Mouse (Mus musculus): ENCODE measurements at regions not wholly inside any gene's neighbourhood (a gene's known extent, or its start where the extent isn't known, plus 50 kb on each side); places are given as distances from the start of the nearest gene placed in this dataset.
"Not testable (repeated sequence)": the region's sequence is repeated elsewhere in the genome, so short reads cannot be mapped to it uniquely, and the experiment has no call there.

DNA sequence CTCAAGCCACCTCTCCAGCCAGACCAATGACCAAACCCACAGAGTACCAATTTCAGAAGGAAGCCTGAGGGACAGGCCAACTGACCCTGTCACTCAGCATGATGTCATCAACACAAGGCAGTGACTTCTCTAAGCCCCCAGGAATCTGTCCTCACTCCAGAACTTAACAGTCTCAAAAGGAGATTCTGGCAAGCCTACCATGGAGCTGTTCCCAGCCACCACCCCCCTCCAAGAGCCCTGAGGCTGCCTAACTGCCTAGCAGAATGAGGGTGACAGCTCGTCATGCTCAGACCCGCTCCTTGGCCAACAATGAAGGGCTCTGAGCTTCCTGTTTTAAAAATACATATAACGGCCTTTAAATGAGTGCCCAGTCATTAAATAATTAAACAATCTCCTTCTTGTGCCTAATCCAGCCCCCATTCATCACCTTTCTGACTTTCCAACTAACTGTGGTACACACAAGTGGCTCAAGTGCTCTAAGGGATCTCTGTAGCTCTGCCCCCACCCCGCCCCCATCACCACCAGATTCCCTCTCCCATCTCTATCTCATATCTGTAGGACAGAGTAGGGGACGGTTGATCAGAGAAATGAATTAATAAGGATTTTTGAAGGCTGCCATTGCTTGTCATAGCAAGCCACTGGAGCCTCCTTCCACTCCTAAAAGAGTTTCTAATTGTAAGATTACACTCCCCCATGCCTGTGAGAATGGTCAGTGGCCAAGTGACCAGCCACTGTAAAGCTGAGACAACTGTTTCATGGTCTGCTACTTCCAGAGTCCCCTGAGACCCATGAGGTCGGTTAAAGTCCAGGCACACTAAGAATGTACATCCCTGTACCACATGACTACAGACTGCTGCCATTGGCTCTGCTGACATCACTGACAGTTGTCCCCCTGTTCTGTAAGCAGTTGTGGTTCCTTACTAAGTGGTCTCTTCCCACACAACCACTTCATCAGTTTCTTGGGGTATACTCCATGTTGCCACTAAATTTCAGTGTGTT, 188.1 kb upstream of the Irx4 start:
- TF ChIP-seq CTCF (conservative IDR thresholded peaks at IDR 0.05; ENCODE audit: insufficient read depth, insufficient read length, low read depth, low read length) (no peak), POLR2A (IDR thresholded peaks at IDR 0.05; ENCODE audit: low read depth, low read length) (no peak)
- WGBS = 34% methylated on average over 6 of the region's 6 CpGs
- H3K4me3 ChIP-seq (ENCODE audit: insufficient read depth, low read depth, low read length) = no peak overlapping the region
- H3K4me1 ChIP-seq (ENCODE audit: control insufficient read depth, insufficient read depth, low read length) = no peaks in the 10 kb centered on the region; the same call in 1 of the 2 replicates
- no peak overlapping the region for H3K27ac ChIP-seq (ENCODE audit: insufficient read depth, low read depth, low read length)
- H3K36me3 ChIP-seq (ENCODE audit: control insufficient read depth, insufficient read depth, low read length) = no peaks in the 10 kb centered on the region
- no peaks in the 10 kb centered on the region for H3K27me3 ChIP-seq (replicated peaks; ENCODE audit: control insufficient read depth, insufficient read depth, low read length)
- peak; percentile 26 for DNase-seq

DNA sequence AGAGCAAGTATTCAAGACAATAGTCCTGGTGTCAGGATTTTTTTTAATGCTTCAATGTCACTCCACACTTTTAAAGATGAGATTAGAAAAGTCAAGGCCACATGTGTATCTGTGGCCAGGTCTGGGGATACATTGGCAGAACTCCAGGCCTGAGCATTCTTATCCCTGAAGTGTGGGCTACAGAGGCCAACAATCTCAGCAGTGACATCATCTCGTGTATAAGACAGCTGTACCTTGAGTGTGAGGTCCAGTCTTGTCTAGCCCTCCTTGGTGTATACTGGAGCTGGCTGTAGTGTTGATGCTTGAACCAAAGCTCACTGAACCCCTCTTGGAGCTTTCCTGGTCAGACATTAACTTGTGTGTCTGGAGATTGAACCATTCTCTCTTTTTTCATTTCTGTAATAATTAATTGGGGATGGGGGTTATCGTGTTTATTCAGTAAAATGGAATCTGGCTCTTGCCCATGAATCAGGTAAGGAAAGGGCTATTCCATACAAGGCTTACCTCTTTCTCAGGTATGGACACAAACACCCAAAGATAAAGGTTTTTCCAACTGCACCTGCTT, 182.3 kb upstream of the Irx4 start:
- H3K36me3 ChIP-seq (ENCODE audit: control insufficient read depth, insufficient read depth, low read length) = no peaks in the 10 kb centered on the region
- H3K27me3 ChIP-seq (replicated peaks; ENCODE audit: control insufficient read depth, insufficient read depth, low read length) = no peaks in the 10 kb centered on the region
- no peak overlapping the region for H3K4me3 ChIP-seq (ENCODE audit: insufficient read depth, low read depth, low read length)
- H3K4me1 ChIP-seq (ENCODE audit: control insufficient read depth, insufficient read depth, low read length) = peaks cover 5% of the 10 kb centered on the region
- no peak overlapping the region for H3K27ac ChIP-seq (ENCODE audit: insufficient read depth, low read depth, low read length)
- WGBS = 26% methylated on average over 2 of the region's 2 CpGs
- TF ChIP-seq CTCF (conservative IDR thresholded peaks at IDR 0.05; ENCODE audit: insufficient read depth, insufficient read length, low read depth, low read length) (no peak), POLR2A (IDR thresholded peaks at IDR 0.05; ENCODE audit: low read depth, low read length) (no peak)
- peak; percentile 63 for DNase-seq

DNA sequence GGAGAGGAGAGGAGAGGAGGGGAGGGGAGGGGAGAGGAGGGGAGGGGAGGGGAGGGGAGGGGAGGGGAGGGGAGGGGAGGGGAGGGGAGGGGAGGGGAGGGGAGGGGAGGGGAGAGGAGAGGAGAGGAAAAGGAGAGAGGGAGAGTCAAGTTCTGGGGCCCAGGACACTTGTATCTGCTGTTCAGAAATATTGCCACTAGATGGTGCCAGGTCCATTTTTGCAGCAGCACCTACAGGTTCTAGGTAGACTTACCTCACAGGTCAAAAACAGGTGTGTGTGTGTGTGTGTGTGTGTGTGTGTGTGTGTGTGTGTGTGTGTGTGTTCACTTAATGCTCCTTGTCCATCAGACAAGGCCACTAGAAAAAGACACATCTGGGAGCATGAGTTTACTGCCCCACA, 172.5 kb upstream of the Irx4 start:
- peak; percentile 20 for DNase-seq
- not testable (repeated sequence) for H3K4me3 ChIP-seq (ENCODE audit: insufficient read depth, low read depth, low read length); H3K27ac ChIP-seq (ENCODE audit: insufficient read depth, low read depth, low read length); H3K27me3 ChIP-seq (replicated peaks; ENCODE audit: control insufficient read depth, insufficient read depth, low read length); H3K36me3 ChIP-seq (ENCODE audit: control insufficient read depth, insufficient read depth, low read length); H3K4me1 ChIP-seq (ENCODE audit: control insufficient read depth, insufficient read depth, low read length)
- TF ChIP-seq CTCF (conservative IDR thresholded peaks at IDR 0.05; ENCODE audit: insufficient read depth, insufficient read length, low read depth, low read length) = peak; percentile 39; the same call in 1 of the 2 replicates

DNA sequence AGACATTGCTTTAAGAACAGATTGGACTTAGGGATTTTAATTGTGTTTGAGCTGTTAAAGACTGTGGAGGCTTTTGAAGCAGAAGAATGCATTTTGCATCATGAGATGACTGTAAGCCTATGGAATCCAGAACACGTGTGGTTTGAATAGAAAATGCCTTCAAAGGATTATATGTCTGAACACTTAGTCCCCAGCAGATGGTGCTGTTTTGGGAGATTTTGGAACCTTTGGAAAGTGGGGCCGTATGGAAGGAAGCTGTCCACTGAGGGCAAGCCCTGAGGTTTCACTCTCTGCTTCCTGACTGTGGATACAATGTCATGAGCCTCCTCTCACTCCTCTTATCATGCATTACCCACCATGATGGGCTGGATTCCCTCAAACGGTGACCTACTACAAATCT, 168.4 kb upstream of the Irx4 start:
- no peaks in the 10 kb centered on the region for H3K36me3 ChIP-seq (ENCODE audit: control insufficient read depth, insufficient read depth, low read length)
- no peak overlapping the region for H3K27ac ChIP-seq (ENCODE audit: insufficient read depth, low read depth, low read length)
- H3K4me1 ChIP-seq (ENCODE audit: control insufficient read depth, insufficient read depth, low read length) = no peaks in the 10 kb centered on the region
- H3K27me3 ChIP-seq (replicated peaks; ENCODE audit: control insufficient read depth, insufficient read depth, low read length) = no peaks in the 10 kb centered on the region
- no peak overlapping the region for H3K4me3 ChIP-seq (ENCODE audit: insufficient read depth, low read depth, low read length)
- 46% methylated on average over 3 of the region's 3 CpGs for WGBS
- no peak for DNase-seq
- no peak for TF ChIP-seq CTCF (conservative IDR thresholded peaks at IDR 0.05; ENCODE audit: insufficient read depth, insufficient read length, low read depth, low read length)
- no peak for TF ChIP-seq POLR2A (IDR thresholded peaks at IDR 0.05; ENCODE audit: low read depth, low read length)

DNA sequence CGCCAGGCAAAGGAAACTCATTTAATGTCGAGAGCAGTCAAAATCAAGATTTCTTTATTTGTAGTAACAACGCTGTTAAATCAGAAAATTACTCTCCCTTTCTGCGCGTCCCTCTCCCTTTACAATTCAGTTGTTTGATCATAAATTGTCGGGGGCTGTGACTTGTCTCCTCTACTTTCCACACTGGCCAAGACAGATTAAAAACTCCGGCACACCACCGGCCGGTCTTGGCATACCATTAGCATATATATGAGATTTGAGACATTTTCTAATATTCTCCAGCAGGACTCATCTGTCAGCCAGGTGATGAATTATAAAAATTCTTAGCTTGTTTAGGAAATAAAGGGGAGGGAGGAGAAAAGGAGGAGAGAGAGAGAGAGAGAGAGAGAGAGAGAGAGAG, 162.8 kb upstream of the Irx4 start:
- Histone ChIP-seq H3K4me1 (ENCODE audit: control insufficient read depth, insufficient read depth, low read length) (no peaks in the 10 kb centered on the region), H3K4me3 (ENCODE audit: insufficient read depth, low read depth, low read length) (no peak overlapping the region), H3K36me3 (ENCODE audit: control insufficient read depth, insufficient read depth, low read length) (no peaks in the 10 kb centered on the region), H3K27me3 (replicated peaks; ENCODE audit: control insufficient read depth, insufficient read depth, low read length) (no peaks in the 10 kb centered on the region), H3K27ac (ENCODE audit: insufficient read depth, low read depth, low read length) (no peak overlapping the region)
- TF ChIP-seq POLR2A (IDR thresholded peaks at IDR 0.05; ENCODE audit: low read depth, low read length) = no peak
- no peak for TF ChIP-seq CTCF (conservative IDR thresholded peaks at IDR 0.05; ENCODE audit: insufficient read depth, insufficient read length, low read depth, low read length)
- WGBS = 72% methylated on average over 9 of the region's 9 CpGs
- DNase-seq = no peak

DNA sequence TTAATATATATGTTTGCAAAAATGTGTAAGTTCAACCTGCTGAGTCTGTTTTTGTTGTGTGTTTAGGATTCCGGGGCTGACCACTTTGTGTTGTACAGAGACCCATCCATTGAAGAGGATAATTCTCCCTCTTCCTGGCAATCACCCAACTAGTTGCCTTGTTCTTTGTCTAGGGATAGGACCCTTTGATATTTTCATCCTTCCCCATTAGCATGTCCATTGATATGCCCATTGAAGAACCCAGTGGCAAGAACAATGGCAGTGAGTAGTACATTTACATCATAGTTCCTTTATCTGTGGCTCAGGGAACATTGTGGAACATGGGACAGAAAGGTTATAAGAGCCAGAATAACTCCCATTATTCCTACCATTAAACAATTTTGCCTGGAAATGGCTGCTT, 160.9 kb upstream of the Irx4 start:
- H3K27ac ChIP-seq (ENCODE audit: insufficient read depth, low read depth, low read length) = no peak overlapping the region
- TF ChIP-seq CTCF (conservative IDR thresholded peaks at IDR 0.05; ENCODE audit: insufficient read depth, insufficient read length, low read depth, low read length) (no peak), POLR2A (IDR thresholded peaks at IDR 0.05; ENCODE audit: low read depth, low read length) (no peak)
- WGBS = 95% methylated on average over 1 of the region's 1 CpGs
- no peak overlapping the region for H3K4me3 ChIP-seq (ENCODE audit: insufficient read depth, low read depth, low read length)
- DNase-seq = no peak
- H3K4me1 ChIP-seq (ENCODE audit: control insufficient read depth, insufficient read depth, low read length) = no peaks in the 10 kb centered on the region
- no peaks in the 10 kb centered on the region for H3K36me3 ChIP-seq (ENCODE audit: control insufficient read depth, insufficient read depth, low read length)
- H3K27me3 ChIP-seq (replicated peaks; ENCODE audit: control insufficient read depth, insufficient read depth, low read length) = no peaks in the 10 kb centered on the region

DNA sequence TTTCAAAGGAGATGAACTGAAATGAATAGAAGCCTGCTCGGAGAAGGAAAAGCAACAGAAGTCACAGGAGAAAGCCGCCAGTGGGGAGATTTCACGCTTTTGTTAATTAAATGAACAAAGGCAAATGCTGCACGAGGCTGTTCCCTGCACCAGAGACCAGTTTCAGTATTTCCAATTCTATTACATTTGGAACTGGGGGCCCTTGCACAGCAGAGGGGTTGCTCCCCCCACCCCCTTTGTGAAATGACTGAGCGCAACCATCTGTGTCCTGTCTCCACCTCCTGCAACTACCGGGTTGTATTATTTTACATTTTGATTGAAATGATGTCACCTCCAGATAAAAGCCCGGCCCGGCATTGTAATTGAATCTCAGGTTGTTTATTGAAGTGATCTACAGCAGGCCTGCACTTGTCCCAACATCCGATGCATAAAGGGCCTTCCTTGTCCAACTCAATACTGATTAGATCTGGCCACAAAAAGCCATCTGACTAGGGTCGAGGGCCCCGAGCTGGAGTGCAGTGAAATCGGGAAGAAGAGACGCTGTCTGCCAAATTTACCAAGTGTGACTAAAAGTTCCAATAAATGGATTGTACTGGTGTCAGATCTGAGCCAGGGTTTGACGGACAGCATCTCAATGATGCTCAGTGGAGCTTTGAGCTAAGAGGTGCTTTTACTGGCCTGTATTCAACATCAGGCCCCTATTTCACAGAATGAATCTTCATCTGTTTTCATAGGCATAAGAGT, 152.9 kb upstream of the Irx4 start:
- WGBS = 44% methylated on average over 14 of the region's 14 CpGs
- TF ChIP-seq POLR2A (IDR thresholded peaks at IDR 0.05; ENCODE audit: low read depth, low read length) = no peak
- TF ChIP-seq CTCF (conservative IDR thresholded peaks at IDR 0.05; ENCODE audit: insufficient read depth, insufficient read length, low read depth, low read length) = no peak
- Histone ChIP-seq H3K27ac (ENCODE audit: insufficient read depth, low read depth, low read length) (no peak overlapping the region), H3K36me3 (ENCODE audit: control insufficient read depth, insufficient read depth, low read length) (no peaks in the 10 kb centered on the region), H3K4me3 (ENCODE audit: insufficient read depth, low read depth, low read length) (no peak overlapping the region), H3K4me1 (ENCODE audit: control insufficient read depth, insufficient read depth, low read length) (no peaks in the 10 kb centered on the region), H3K27me3 (replicated peaks; ENCODE audit: control insufficient read depth, insufficient read depth, low read length) (no peaks in the 10 kb centered on the region)
- DNase-seq = no peak
